Mouse (Mus musculus) embryonic facial prominence, embryonic 14.5 days (tissue): ENCODE results near the gene Ctsf. TPM values are rescaled to one million over a fixed set of nuclear protein-coding genes. Genes with fewer than 3 reads are reported as not detected.
A peak's percentile ranks its signal among the peaks of the same experiment; 100 is the strongest.
"Not testable (repeated sequence)": the region's sequence is repeated elsewhere in the genome, so short reads cannot be mapped to it uniquely, and the experiment has no call there.

Experiments
- ATAC-seq: fragments of 200-750 bp; cut with Nextera tagmentation; 2 replicates; pipeline ENCODE4 v1.8.0; 2017; ENCODE audit warnings: low read depth, moderate number of reproducible peaks, moderate TSS enrichment
- DNase-seq: peaks from one replicate; pipeline ENCODE4 v3.0.0-alpha.2; 2015; ENCODE audit warnings: low spot score
- H3K27ac ChIP-seq: fragments of 300-500 bp; sonication (generic); replicated peaks from 2 replicates; pipeline ENCODE4 v1.5.1; 2014; ENCODE audit warnings: low read depth, mild to moderate bottlenecking, low read length, moderate library complexity
- H3K27me3 ChIP-seq: fragments of 300-500 bp; sonication (generic); replicated peaks from 2 replicates; pipeline ENCODE4 v1.6.1; 2014; ENCODE audit warnings: low read length; ENCODE audit not compliant: control insufficient read depth, insufficient read depth
- H3K36me3 ChIP-seq: fragments of 300-500 bp; sonication (generic); 2 replicates; pipeline ENCODE4 v1.6.1; 2014; ENCODE audit warnings: low read length, mixed read lengths; ENCODE audit not compliant: control insufficient read depth, insufficient read depth
- H3K4me1 ChIP-seq: fragments of 300-500 bp; sonication (generic); 2 replicates; pipeline ENCODE4 v1.6.1; 2014; ENCODE audit warnings: antibody characterized with exemption, low read length; ENCODE audit not compliant: control insufficient read depth, insufficient read depth
- H3K4me2 ChIP-seq: fragments of 300-500 bp; sonication (generic); 2 replicates; pipeline ENCODE4 v1.6.1; 2014; ENCODE audit warnings: low read depth, mild to moderate bottlenecking, low read length, moderate library complexity, mixed read lengths
- H3K4me3 ChIP-seq: fragments of 300-500 bp; sonication (generic); 2 replicates; pipeline ENCODE4 v1.5.1; 2014; ENCODE audit warnings: low read depth, mild to moderate bottlenecking, low read length
- H3K9ac ChIP-seq: fragments of 300-500 bp; sonication (generic); 2 replicates; pipeline ENCODE4 v1.6.1; 2014; ENCODE audit warnings: low read depth, mild to moderate bottlenecking, low read length, moderate library complexity, mixed read lengths
- H3K9me3 ChIP-seq: fragments of 300-500 bp; sonication (generic); 2 replicates; pipeline ENCODE4 v1.6.1; 2016; ENCODE audit warnings: low read length; ENCODE audit not compliant: control insufficient read depth
- WGBS: fragments of 180-500 bp; shearing (Covaris S2); extraction: QIAGEN DNeasy Blood & Tissue Kit; methylation state at CpG from one replicate; pipeline ENCODE4 v1.1.7; 2014; 5-methylcytosine and 5-hydroxymethylcytosine counted together
- polyA plus RNA-seq: library from polyadenylated mRNA; unstranded; fragments of >200 nt; fragmentation: Nextera tagmentation; extraction: Ambion mirVana; gene quantifications from 2 replicates; pipeline ENCODE4 v1.2.1, GENCODE M21; 2014

The Ctsf gene
- polyA plus RNA-seq = 44.1 and 50.4 TPM in 2 replicates

GRCm38 (mm10) chr19:4854552-4855469, at the start of gene Ctsf:
TSS of gene Ctsf (plus strand) at chr19:4855130.
- Histone ChIP-seq H3K27me3 (no peaks in the 10 kb centered on the region), H3K36me3 (no peaks in the 10 kb centered on the region), H3K4me1 (0 out of 2 replicates have a peak, but pooled peaks cover 7% of the 10 kb centered on the region), H3K9ac (peak within 1 kb of the TSS; percentile 68), H3K4me2 (peak within 1 kb of the TSS; percentile 97), H3K4me3 (peak within 1 kb of the TSS; percentile 53), H3K9me3 (no peaks in the 10 kb centered on the region), H3K27ac (no peak within 1 kb of the TSS)
- ATAC-seq (peak; percentile 96), DNase-seq (peak; percentile 90)
- WGBS = 6% methylated on average over 35 of the region's 45 CpGs

- WGBS = under 1% methylated on average over 14 of the region's 14 CpGs
- H3K27me3 ChIP-seq = no peaks in the 10 kb centered on the region
- peak overlapping the region; percentile 72 for H3K9ac ChIP-seq
- peak overlapping the region; percentile 75 for H3K4me3 ChIP-seq
- peaks cover 17% of the 10 kb centered on the region for H3K4me1 ChIP-seq
- no peaks in the 10 kb centered on the region for H3K9me3 ChIP-seq
- no peak for ATAC-seq
- peak overlapping the region; percentile 76 for H3K4me2 ChIP-seq
- no peak for DNase-seq
- H3K36me3 ChIP-seq = no peaks in the 10 kb centered on the region
- peak overlapping the region; percentile 94; the same call in 1 of the 2 replicates for H3K27ac ChIP-seq
Observed at GRCm38 (mm10) chr19:4810309-4810708, 44.6 kb upstream of the Ctsf start.

GRCm38 (mm10) chr19:4810746-4811062, 44.2 kb upstream of the Ctsf start:
- H3K27ac ChIP-seq = peak overlapping the region; percentile 94; the same call in 1 of the 2 replicates
- peak overlapping the region; percentile 72 for H3K9ac ChIP-seq
- no peaks in the 10 kb centered on the region for H3K9me3 ChIP-seq
- H3K27me3 ChIP-seq = no peaks in the 10 kb centered on the region
- H3K36me3 ChIP-seq = no peaks in the 10 kb centered on the region
- DNase-seq (no peak), ATAC-seq (no peak)
- WGBS = under 1% methylated on average over 14 of the region's 17 CpGs
- peak overlapping the region; percentile 75 for H3K4me3 ChIP-seq
- peaks cover 17% of the 10 kb centered on the region for H3K4me1 ChIP-seq
- H3K4me2 ChIP-seq = peak overlapping the region; percentile 76

- ATAC-seq (peak; percentile 98), DNase-seq (peak; percentile 100)
- Histone ChIP-seq H3K27ac (peak within 1 kb of the TSS; percentile 94), H3K9me3 (no peaks in the 10 kb centered on the region), H3K4me1 (peaks cover 17% of the 10 kb centered on the region), H3K9ac (peak within 1 kb of the TSS; percentile 74), H3K4me2 (peak within 1 kb of the TSS; percentile 76), H3K4me3 (peak within 1 kb of the TSS; percentile 75), H3K36me3 (no peaks in the 10 kb centered on the region), H3K27me3 (no peaks in the 10 kb centered on the region)
- under 1% methylated on average over 81 of the region's 83 CpGs for WGBS
Observed at GRCm38 (mm10) chr19:4811063-4811908, 43.6 kb upstream of the Ctsf start, which contains the start of the genes Gm21992 and Rbm14. TSS of gene Gm21992 (minus strand) at chr19:4811612. TSS of gene Rbm14 (minus strand) at chr19:4811634.

- peak; percentile 61 for ATAC-seq
- H3K27ac ChIP-seq = peak overlapping the region; percentile 94
- peaks cover 17% of the 10 kb centered on the region for H3K4me1 ChIP-seq
- H3K36me3 ChIP-seq = no peaks in the 10 kb centered on the region
- H3K9me3 ChIP-seq = no peaks in the 10 kb centered on the region
- H3K4me2 ChIP-seq = peak overlapping the region; percentile 60
- peak overlapping the region; percentile 74 for H3K9ac ChIP-seq
- WGBS = 4% methylated on average over 12 of the region's 12 CpGs
- peak overlapping the region; percentile 75 for H3K4me3 ChIP-seq
- no peaks in the 10 kb centered on the region for H3K27me3 ChIP-seq
- DNase-seq = no peak
Observed at GRCm38 (mm10) chr19:4811909-4812242, 43.1 kb upstream of the Ctsf start.

- DNase-seq, H3K27me3 ChIP-seq, H3K36me3 ChIP-seq, H3K9me3 ChIP-seq, ATAC-seq: not testable (repeated sequence)
- peak overlapping the region; percentile 74 for H3K9ac ChIP-seq
- peak overlapping the region; percentile 60 for H3K4me2 ChIP-seq
- H3K27ac ChIP-seq = peak overlapping the region; percentile 94
- H3K4me3 ChIP-seq = peak overlapping the region; percentile 75
- H3K4me1 ChIP-seq = peaks cover 17% of the 10 kb centered on the region
- 77% methylated on average over 8 of the region's 8 CpGs for WGBS
Observed at GRCm38 (mm10) chr19:4812334-4812949, 42.5 kb upstream of the Ctsf start.

- ATAC-seq (no peak), DNase-seq (no peak)
- no peak overlapping the region for H3K27ac ChIP-seq
- no peaks in the 10 kb centered on the region for H3K27me3 ChIP-seq
- no peak overlapping the region for H3K4me3 ChIP-seq
- H3K9me3 ChIP-seq = no peaks in the 10 kb centered on the region
- no peak overlapping the region for H3K4me2 ChIP-seq
- H3K36me3 ChIP-seq = no peaks in the 10 kb centered on the region
- no peak overlapping the region for H3K9ac ChIP-seq
- peaks cover 14% of the 10 kb centered on the region for H3K4me1 ChIP-seq
- 77% methylated on average over 5 of the region's 6 CpGs for WGBS
Observed at GRCm38 (mm10) chr19:4813015-4813414, 41.9 kb upstream of the Ctsf start.

- no peaks in the 10 kb centered on the region for H3K36me3 ChIP-seq
- no peak overlapping the region for H3K27ac ChIP-seq
- no peak for ATAC-seq
- H3K9ac ChIP-seq = no peak overlapping the region
- no peaks in the 10 kb centered on the region for H3K27me3 ChIP-seq
- 75% methylated on average over 1 of the region's 1 CpGs for WGBS
- DNase-seq = no peak
- no peaks in the 10 kb centered on the region for H3K9me3 ChIP-seq
- H3K4me2 ChIP-seq = no peak overlapping the region
- H3K4me3 ChIP-seq = no peak overlapping the region
- no peaks in the 10 kb centered on the region for H3K4me1 ChIP-seq
Observed at GRCm38 (mm10) chr19:4817182-4817835, 37.6 kb upstream of the Ctsf start.
